Mouse (Mus musculus) cerebellum, postnatal 4 days (tissue): Measurements from ENCODE around the gene Gm47985.
"Not testable (repeated sequence)": the region's sequence is repeated elsewhere in the genome, so short reads cannot be mapped to it uniquely, and the experiment has no call there.

Experiments used
- DNase-seq, 2 experiments: peaks; one replicate each; pipeline ENCODE4 v3.0.0; 2022; ENCODE audit warnings: low spot score in 2 of 2, mixed read lengths in 1 of 2

Gene Gm47985

DNA sequence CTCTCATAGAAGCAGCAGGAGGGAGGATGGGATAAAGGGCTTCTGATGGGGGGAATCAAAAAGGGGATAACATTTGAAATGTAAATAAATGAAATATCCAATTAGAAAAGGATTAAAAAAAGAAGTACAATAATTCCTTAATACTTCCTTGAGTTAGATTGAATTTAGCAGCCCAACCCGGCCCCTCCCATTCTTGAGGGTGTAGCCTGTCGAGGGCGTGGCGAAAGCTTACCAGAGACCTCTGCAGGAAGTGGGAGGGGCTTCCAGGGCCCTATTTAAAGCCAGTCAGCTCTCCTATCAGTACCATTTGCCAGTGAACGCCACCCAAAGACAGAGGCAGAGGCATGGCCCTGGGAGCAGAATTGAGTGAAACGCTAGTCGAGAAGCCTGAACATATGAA is at the start of gene Gm47985:
Gene Gm47985, plus strand, starts transcription at position 272 of the 400 bp plus-strand sequence.
- DNase-seq: not testable (repeated sequence)

GRCm38 (mm10) chr1:151132686-151133085 is 49.7 kb upstream of the Gm47985 start:
- DNase-seq: no peak

DNA sequence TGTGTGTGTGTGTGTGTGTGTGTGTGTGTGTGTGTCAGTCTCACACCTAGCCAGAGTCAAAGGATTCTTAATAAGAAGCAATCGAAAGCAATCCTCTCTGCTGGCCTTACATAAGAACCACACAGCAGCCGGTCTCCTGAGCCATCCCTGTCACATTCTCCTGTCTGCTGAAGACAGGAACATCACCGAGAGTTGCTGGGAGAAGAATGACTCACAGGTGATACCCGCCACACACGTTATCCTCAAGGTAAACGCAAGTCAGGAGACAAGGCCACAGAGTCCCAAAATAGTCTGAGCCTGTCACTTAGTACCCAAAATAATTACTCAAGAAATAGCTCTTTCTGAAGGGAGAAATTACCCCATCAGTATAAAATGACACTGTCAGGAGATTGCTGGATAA is 43.9 kb upstream of the Gm47985 start:
- DNase-seq: no peak

- DNase-seq: no peak
These were observed 41.4 kb upstream of the Gm47985 start for GRCm38 (mm10) chr1:151140956-151141355.

DNA sequence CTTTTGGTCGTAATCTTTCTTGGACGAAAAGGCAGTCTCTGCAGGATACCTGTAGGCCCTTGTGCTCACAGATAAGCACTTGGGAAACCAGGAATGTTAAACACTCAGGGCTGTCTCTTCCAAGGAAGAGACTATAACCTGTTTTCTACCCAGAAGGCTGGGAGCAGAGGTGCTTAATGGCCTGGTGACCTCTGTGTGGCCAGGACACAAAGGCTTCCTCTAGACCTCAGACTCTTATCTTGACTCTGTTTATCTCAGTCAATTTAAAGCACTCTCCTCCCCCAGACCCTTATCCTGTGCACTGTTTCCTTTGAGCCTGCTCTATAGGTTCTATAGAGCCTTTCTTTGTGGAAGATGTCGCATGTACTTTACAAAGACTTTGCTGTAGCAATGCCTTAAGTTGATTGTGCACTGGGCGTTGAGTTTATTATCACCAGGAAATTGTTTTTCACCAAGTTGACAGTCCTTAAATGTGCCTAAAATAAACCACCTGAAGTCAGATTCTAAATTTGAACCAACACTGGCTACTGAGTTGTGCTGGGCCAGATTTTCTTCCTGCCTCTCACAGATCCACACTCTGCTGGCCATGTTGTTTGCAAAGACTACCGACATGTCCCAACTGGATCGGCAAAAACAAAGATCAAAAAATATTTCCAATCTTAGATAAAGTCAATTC is 37.7 kb upstream of the Gm47985 start:
- DNase-seq: no peak

- no peak for DNase-seq
These were observed 34.5 kb upstream of the Gm47985 start for GRCm38 (mm10) chr1:151147801-151148200.

GRCm38 (mm10) chr1:151150211-151150610 is 32.1 kb upstream of the Gm47985 start:
- DNase-seq: no peak

DNA sequence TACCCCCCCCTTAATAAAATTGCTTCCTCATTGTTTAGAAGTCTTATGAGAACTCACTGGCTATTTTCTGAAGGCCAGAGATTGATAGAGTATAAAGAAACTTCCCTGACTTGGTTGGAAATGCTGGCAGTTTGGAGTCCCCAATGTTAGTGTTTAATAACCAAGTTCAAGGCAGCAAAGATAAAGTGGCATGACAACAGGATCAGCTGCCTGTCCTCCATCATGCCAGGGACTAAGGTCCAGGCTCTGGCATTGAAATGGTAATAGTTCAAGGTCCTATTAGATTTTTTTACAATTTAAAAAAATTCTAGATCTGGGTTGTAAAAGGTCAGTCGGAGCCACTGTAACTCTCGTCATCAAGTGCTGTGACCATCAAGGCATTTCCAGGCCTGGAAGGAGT is 31.2 kb upstream of the Gm47985 start:
- no peak for DNase-seq

DNA sequence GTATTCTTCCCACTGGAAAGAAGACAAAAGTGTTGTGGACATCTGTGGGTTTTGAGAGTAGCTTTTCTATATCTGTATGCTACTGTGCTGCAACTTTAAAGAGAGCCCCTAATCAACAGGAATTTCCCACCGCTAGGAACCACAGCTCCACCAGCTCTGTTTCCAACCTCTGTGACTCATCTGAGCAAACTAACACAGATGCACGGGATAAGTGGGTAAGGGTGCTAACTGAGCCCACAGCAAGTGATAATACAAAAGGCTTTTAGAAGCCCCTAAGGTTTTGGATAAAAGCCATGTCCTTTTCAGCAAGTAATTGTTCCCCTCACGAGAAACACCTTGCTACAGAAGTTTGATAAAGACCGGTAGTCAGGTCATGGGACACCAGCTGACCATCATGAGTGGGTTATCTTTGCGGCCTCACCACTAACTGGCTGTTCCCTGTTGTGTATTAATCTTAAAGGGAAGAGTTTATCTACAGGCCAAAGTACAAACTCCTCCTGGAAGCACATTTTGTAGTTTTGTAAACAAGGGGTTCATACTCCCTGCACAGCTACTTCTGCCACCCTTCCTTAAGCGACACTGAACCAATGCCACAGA is 29.2 kb upstream of the Gm47985 start:
- no peak for DNase-seq

- DNase-seq: not testable (repeated sequence)
These were observed 28.2 kb upstream of the Gm47985 start for GRCm38 (mm10) chr1:151154131-151154530.

DNA sequence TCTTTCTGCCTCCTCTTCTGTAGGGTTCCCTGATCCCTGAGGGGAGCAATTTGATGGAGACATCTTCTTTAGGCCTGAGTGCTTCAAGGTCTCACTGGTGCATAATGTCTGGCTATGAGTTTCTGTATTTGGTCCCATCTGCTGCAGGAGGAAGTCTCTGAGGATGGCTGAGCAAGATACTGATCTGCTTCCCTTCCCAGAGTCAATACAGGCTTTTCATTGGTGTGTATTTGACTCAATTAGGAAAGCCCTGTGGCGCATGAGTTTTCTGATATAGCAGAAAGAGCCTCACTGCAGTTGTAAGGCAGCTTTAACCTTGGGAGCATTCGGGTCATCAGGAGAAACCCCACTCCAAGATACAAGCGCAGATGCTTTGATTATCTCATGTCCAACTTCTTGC is 26.2 kb upstream of the Gm47985 start:
- DNase-seq: no peak

DNA sequence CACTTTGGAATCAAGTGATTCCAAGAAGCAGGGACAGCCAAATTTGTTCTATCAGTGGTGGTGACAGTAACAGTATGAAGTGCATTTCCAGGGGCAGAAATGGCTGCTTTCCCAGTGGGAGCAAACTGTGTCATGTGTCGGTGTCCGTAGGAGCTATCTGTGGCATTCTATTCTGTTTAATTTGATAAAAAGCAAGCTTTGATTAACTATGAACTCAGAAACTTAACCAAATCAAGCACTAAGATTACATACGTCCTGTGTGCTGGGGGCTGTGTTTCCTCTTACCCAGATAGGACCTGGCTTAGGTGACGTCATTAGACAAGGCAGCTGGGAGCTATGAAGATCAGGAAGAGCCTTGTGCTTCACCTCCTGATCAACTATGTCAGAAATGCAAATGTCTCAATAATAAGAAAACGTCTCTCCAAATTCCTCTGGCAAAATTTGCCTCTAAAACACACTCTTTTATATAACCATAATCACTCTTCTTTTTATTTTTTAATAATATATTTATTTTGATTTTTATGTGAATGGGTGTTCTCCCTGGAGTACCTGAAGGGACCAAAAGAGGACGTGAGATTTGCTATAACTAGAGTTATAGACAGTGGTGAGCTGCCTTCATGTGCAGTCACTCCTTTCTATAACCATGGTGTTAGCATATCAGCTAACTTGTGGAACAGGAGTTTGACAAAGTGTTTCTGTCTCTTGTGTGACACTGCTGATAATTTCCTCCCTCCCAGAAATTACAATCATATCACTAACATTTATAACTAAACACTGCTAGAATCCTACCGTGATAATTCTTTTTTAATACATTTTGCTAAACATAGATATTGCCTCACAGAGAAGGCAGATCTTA is 25.3 kb upstream of the Gm47985 start:
- no peak for DNase-seq

GRCm38 (mm10) chr1:151157963-151158856 is 24.1 kb upstream of the Gm47985 start:
- DNase-seq: no peak

- DNase-seq: no peak
These were observed 23.4 kb upstream of the Gm47985 start for GRCm38 (mm10) chr1:151158857-151159510.

DNA sequence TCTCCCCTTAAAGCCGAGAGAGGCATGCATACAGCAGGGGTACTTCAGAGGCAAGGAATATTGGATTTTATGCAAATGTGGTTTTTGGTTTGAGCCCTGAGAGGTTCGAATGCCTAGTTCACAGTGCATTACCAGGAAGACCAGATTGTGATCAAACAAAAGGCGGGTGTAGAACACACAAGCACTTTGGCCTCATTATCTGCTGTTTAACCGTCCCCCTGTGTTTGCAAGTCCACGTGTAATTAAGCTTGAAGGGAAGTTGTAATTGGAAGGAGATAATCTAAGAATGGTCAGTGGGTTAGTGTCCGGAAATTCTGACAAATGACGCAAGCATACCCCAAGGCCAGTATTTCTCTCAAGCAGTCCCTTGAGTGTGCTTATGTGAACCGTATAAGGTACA is 16.3 kb upstream of the Gm47985 start:
- DNase-seq: no peak

- peak in 1 of 2 experiments; percentile 5 for DNase-seq
These were observed 14.9 kb upstream of the Gm47985 start for GRCm38 (mm10) chr1:151167297-151168047.

DNA sequence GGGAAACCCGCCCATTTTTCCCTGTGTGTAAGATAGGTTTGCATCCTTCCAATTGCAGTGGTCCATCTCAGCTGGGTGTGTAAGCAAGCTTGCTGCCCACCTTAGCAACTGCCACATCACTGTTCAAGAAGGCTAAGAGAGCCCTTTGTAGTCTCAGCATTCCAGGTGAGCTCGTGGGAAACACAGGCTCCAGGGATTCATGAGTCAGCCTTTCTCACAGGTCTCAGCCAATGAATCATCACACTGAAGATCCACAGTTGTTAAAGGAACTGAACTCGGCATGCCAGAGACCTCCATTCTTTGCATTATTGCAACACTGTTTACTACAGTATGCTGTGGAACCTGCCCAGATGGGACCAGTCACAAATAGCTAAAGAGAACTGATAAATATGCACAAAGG is 13.7 kb upstream of the Gm47985 start:
- no peak for DNase-seq

- no peak for DNase-seq
These were observed 10.5 kb upstream of the Gm47985 start for GRCm38 (mm10) chr1:151171572-151172461.
